Mouse (Mus musculus) limb, embryonic 10.5 days (tissue): ENCODE data around the gene Hist1h2bk. TPM values are rescaled to one million over a fixed set of nuclear protein-coding genes. Genes with fewer than 3 reads are reported as not detected.
"Not testable (repeated sequence)": the region's sequence is repeated elsewhere in the genome, so short reads cannot be mapped to it uniquely, and the experiment has no call there.

Experiments used
- DNase-seq: peaks from one replicate; pipeline ENCODE4 v3.0.0-alpha.2; 2017; ENCODE audit warnings: low spot score
- H3K27ac ChIP-seq: fragments of 300-500 bp; sonication (generic); 2 replicates; pipeline ENCODE4 v1.5.1; 2016; ENCODE audit warnings: mild to moderate bottlenecking
- H3K27me3 ChIP-seq: fragments of 300-500 bp; sonication (generic); 2 replicates; pipeline ENCODE4 v1.6.1; 2016; ENCODE audit warnings: low read depth, mild to moderate bottlenecking; ENCODE audit not compliant: poor library complexity, severe bottlenecking
- H3K36me3 ChIP-seq: fragments of 300-500 bp; sonication (generic); 2 replicates; pipeline ENCODE4 v1.6.1; 2016; ENCODE audit warnings: mild to moderate bottlenecking, moderate library complexity
- H3K4me1 ChIP-seq: fragments of 300-500 bp; sonication (generic); 2 replicates; pipeline ENCODE4 v1.6.1; 2016
- H3K4me3 ChIP-seq: fragments of 300-500 bp; sonication (generic); 2 replicates; pipeline ENCODE4 v1.5.1; 2016; ENCODE audit warnings: mild to moderate bottlenecking, moderate library complexity
- H3K9me3 ChIP-seq: fragments of 300-500 bp; sonication (generic); replicated peaks from 2 replicates; pipeline ENCODE4 v1.6.1; 2016; ENCODE audit warnings: mild to moderate bottlenecking
- WGBS: fragments of 180-500 bp; shearing (Covaris S2); methylation state at CpG from one replicate; pipeline ENCODE4 v1.1.7; 2016; 5-methylcytosine and 5-hydroxymethylcytosine counted together
- polyA plus RNA-seq: library from polyadenylated mRNA; unstranded; fragments of >200 nt; fragmentation: Nextera tagmentation; extraction: Ambion mirVana; gene quantifications from 2 replicates; pipeline ENCODE4 v1.2.1, GENCODE M21; 2016

Hist1h2bk gene
- 10.3 and 11.8 TPM in 2 replicates for polyA plus RNA-seq

DNA sequence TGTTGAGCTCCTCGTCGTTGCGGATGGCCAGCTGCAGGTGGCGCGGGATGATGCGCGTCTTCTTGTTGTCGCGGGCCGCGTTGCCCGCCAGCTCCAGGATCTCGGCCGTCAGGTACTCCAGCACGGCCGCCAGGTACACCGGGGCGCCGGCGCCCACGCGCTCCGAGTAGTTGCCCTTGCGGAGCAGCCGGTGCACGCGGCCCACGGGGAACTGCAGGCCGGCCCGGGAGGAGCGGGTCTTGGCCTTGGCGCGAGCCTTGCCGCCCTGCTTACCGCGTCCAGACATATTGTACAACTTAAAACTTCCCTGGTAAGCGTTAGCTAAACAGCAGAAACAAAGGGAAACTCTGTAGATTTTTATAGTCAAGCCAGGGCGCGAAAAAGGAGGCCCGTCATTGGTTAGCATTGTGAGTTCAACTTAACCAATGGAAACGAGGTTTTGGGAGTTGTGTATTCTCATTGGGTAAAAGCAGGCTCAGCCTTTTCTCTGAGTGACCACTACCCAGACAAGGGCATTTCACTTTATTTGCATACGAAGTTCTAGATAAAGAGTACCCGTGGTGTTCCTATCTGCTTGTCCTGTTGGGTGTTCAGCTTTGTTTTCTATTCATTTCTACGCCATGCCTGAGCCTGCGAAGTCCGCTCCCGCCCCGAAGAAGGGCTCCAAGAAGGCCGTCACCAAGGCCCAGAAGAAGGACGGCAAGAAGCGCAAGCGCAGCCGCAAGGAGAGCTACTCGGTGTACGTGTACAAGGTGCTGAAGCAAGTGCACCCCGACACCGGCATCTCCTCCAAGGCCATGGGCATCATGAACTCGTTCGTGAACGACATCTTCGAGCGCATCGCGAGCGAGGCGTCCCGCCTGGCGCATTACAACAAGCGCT, at the start of gene Hist1h2bk, which contains the start of gene Hist1h2ah:
Gene Hist1h2bk, plus strand, starts transcription at position 604 of the 882 bp plus-strand sequence.
Gene Hist1h2ah, minus strand, starts transcription at position 302 of the 882 bp plus-strand sequence.
- peaks cover 14% of the 10 kb centered on the region; the same call in 1 of the 2 replicates for H3K4me1 ChIP-seq
- WGBS: 0% methylated on average over 29 of the region's 69 CpGs
- peak within 1 kb of the TSS; percentile 55 for H3K4me3 ChIP-seq
- peak; percentile 81 for DNase-seq
- H3K27ac ChIP-seq: peak within 1 kb of the TSS; percentile 95
- not testable (repeated sequence) for H3K9me3 ChIP-seq, H3K27me3 ChIP-seq, H3K36me3 ChIP-seq

DNA sequence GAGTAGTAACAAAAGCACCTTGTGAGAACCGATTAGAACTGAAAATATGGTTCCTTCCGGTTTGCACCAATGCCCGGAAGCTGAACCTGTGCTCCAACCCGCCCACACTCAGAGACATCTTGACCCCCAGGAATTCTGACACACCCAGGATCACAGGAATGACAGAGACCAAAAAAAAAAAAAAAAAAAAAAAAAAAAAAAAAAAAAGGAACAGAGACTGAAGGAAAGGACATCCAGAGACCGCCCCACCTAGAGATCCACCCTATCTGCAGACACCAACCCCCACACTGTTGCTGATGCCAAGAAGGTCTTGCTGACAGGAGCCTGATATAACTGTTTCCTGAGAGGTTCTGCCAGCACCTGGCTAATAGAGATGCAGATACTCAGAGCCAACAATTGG, 43.1 kb upstream of the Hist1h2bk start:
- Histone ChIP-seq H3K27me3 (peaks cover 40% of the 10 kb centered on the region), H3K27ac (no peak overlapping the region), H3K9me3 (no peaks in the 10 kb centered on the region), H3K4me3 (no peak overlapping the region), H3K4me1 (peaks cover 23% of the 10 kb centered on the region), H3K36me3 (no peaks in the 10 kb centered on the region)
- no peak for DNase-seq
- 83% methylated on average over 5 of the region's 5 CpGs for WGBS

DNA sequence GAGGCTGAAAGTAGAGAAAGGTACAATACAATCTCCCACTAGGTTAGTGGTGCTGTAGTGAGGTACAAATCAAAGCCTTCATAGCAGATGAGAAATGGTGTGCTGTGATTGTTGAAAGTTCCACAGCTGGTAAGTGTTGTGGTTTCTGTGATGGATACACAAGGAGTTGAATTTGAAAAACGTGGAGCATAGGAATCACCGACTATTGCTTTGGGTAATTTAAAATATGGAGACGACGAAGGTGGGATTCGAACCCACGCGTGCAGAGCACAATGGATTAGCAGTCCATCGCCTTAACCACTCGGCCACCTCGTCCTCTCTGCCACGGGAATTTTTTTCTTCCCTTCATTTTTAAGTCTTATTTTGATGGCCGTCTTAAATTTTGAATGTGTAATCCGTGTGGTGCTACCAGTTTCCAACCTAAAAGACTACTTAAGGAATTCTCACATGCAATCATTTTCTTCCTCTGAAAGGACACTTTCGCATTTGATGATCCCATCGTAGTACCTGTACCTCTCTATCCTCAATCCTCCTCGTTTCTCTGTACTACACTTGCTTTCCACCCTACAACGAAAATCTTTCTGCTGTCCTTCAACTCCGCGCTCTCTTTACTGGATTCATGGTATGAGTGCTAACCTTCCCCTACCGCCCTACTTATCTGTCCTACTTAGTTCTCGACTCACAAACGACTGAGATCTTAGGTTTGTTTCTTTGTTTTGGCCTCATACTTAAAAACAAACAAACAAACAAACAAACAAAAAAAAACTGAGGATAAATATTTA, 41.5 kb upstream of the Hist1h2bk start:
- Histone ChIP-seq H3K4me1 (peaks cover 25% of the 10 kb centered on the region), H3K4me3 (peak overlapping the region; percentile 52), H3K9me3 (no peaks in the 10 kb centered on the region), H3K27ac (no peak overlapping the region), H3K36me3 (no peaks in the 10 kb centered on the region), H3K27me3 (peaks cover 47% of the 10 kb centered on the region)
- DNase-seq: peak; percentile 80
- under 1% methylated on average over 22 of the region's 22 CpGs for WGBS

DNA sequence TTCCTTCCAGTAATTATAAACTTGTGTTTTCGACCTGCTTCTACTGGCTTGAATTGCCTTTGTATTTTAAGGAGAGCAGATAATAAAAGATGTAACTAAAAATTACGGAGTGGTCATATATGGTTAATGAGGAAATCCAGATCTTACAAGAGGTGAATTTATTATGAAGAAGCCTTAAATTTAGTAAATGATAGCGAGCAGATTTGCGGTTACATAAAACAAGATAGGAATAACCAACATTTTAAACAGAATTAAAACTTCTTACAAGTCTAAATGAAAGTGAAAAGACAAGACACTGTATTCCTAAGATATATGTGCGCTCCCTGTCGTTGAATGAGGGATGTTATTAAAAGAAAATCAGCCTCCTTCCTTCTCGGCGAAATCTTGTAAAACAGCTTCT, 40.8 kb upstream of the Hist1h2bk start:
- DNase-seq: no peak
- 5% methylated on average over 8 of the region's 8 CpGs for WGBS

DNA sequence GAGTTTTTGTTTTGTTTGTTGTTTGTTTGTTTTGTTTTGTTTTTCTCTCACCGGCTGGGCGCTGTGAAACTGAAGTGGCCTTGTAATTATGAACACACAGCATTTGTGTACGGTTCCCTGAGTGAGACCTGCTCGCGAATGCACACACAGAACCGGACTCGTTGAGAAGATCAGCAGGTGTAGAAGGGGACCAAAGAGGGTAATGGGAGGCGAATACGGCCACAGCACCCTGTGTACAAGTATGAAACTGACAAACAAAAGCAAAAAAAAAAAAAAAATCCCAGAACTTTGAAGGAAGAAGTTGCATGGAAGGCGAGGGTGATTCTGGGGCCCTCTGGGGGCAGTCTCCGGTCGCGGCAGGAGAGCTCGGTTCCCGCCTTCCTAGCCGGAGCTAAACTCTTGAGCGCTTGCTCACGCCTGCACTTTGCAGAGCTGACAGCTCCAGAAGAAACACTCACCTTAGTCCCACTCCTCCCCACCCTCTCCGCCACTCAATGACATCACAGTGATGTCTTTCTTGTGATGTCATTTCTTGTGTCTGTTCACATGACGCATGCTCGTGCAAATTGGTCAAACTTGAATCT, 40.2 kb upstream of the Hist1h2bk start:
- Histone ChIP-seq H3K36me3 (no peaks in the 10 kb centered on the region), H3K4me1 (peaks cover 25% of the 10 kb centered on the region), H3K27me3 (peaks cover 59% of the 10 kb centered on the region), H3K9me3 (no peaks in the 10 kb centered on the region), H3K4me3 (peak overlapping the region; percentile 52), H3K27ac (no peak overlapping the region)
- WGBS: under 1% methylated on average over 21 of the region's 21 CpGs
- peak; percentile 67 for DNase-seq

More for the DNA sequence above, 40.8 kb upstream of the Hist1h2bk start:
- Histone ChIP-seq H3K36me3 (no peaks in the 10 kb centered on the region), H3K9me3 (no peaks in the 10 kb centered on the region), H3K27me3 (peaks cover 54% of the 10 kb centered on the region), H3K4me1 (peaks cover 25% of the 10 kb centered on the region), H3K4me3 (peak overlapping the region; percentile 52), H3K27ac (no peak overlapping the region)

DNA sequence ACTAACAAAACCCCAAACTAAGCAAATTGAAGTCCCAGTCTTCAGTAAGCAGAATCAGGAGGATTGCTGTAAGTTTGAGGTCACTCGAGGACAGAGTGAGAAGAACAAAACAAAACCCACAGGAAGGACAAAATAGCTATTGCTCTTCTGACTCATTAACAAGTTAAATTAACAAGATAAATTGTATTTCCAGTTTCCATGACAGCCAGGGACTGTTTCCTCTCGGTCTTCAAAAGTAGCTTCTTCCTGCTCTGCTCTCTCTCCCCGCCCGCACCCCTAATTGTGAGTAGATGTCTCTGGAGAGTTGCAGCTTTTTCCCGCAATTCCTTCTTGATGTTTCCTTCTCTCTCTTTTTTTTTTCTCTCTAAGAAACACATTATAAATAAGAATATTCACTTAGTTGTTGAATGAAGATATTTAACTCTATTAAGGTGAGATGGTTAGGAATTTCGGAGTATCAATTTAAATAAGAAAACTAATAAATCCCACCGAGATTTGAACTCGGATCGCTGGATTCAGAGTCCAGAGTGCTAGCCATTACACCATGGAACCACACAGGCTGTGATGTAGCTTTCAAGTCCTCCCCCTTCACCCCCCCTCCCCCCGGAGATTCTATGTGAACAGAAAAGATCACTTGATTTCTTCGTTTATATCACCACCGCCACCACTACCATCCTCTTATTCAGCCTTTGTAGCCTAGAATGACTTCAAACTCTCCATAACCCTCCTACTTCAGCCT, 39.4 kb upstream of the Hist1h2bk start:
- peak overlapping the region; percentile 52 for H3K4me3 ChIP-seq
- no peaks in the 10 kb centered on the region for H3K9me3 ChIP-seq
- peaks cover 68% of the 10 kb centered on the region for H3K27me3 ChIP-seq
- peak; percentile 72 for DNase-seq
- peaks cover 25% of the 10 kb centered on the region for H3K4me1 ChIP-seq
- no peak overlapping the region for H3K27ac ChIP-seq
- 2% methylated on average over 12 of the region's 12 CpGs for WGBS
- H3K36me3 ChIP-seq: no peaks in the 10 kb centered on the region

DNA sequence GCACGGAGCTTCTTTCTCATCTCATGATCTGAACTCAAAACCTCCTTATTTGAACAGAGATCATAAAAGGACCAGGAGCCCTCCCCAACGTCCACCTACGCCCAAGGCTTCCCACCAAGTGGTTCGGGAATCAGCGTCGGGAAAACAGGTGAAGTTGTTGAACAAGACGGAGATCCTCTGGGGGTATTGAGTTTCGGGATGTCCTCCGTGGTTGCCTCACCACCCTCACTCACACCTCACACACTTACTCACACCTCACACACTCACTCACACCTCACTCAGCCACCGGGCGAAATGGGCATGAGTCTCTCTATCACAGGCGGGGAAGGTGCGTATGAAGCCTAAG, 38.9 kb upstream of the Hist1h2bk start:
- H3K27ac ChIP-seq: no peak overlapping the region
- no peaks in the 10 kb centered on the region for H3K9me3 ChIP-seq
- no peak for DNase-seq
- under 1% methylated on average over 13 of the region's 13 CpGs for WGBS
- H3K27me3 ChIP-seq: peaks cover 73% of the 10 kb centered on the region
- peak overlapping the region; percentile 52 for H3K4me3 ChIP-seq
- H3K4me1 ChIP-seq: peaks cover 27% of the 10 kb centered on the region
- H3K36me3 ChIP-seq: no peaks in the 10 kb centered on the region

DNA sequence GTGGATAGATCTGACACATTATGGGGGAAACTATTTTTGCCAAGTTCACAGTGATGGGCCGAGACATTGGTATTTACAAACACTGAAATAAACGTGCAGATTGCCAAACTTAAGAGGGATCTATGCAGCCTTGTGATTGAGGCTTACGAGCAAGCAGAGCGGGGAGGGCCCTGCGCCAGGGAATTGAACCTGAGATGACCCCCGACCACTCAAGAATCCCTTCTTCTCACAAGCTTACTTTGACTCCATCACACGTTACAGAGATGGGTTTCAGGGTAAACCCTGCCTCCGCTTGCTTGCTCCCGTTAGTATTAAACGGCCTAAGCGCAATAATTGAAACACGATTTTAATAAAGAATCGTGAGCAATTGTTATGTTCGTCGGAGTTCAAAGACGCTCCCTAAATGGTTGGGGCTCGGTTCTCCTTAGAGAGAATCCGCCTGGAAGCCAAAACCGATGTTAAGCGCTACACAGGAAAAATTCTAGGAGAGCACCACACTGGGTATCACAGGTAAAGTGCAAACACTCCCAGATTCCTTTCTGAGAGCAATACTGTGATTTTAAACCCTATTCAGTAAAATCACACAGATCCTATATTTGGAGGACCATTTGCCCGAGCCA, 38.4 kb upstream of the Hist1h2bk start:
- Histone ChIP-seq H3K4me3 (peak overlapping the region; percentile 52), H3K36me3 (no peaks in the 10 kb centered on the region), H3K27ac (no peak overlapping the region), H3K4me1 (peaks cover 29% of the 10 kb centered on the region), H3K9me3 (no peaks in the 10 kb centered on the region), H3K27me3 (peaks cover 78% of the 10 kb centered on the region)
- under 1% methylated on average over 21 of the region's 21 CpGs for WGBS
- DNase-seq: no peak

DNA sequence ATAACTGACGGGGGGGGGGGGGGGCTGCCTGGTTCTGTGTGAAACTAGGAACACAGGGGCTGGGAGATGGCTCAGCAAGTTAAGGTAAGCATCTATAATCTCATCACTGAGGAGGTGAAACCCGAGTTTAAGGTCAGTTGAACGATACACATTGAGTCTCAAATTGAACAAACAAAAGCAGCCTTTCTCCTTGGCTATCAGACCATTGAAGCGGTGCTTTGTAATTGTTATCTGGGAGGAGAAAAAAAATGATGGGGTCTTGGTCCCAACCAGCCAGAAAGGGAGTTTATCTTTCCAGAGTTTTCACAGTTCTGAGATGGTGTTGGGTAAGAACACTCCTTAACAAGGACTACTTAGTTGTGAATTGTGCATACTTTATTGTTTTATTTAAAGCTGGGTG, 37.8 kb upstream of the Hist1h2bk start:
- Histone ChIP-seq H3K4me1 (peaks cover 29% of the 10 kb centered on the region), H3K36me3 (no peaks in the 10 kb centered on the region), H3K27ac (no peak overlapping the region), H3K4me3 (peak overlapping the region; percentile 52), H3K27me3 (peaks cover 82% of the 10 kb centered on the region), H3K9me3 (no peaks in the 10 kb centered on the region)
- no peak for DNase-seq
- 16% methylated on average over 4 of the region's 4 CpGs for WGBS

DNA sequence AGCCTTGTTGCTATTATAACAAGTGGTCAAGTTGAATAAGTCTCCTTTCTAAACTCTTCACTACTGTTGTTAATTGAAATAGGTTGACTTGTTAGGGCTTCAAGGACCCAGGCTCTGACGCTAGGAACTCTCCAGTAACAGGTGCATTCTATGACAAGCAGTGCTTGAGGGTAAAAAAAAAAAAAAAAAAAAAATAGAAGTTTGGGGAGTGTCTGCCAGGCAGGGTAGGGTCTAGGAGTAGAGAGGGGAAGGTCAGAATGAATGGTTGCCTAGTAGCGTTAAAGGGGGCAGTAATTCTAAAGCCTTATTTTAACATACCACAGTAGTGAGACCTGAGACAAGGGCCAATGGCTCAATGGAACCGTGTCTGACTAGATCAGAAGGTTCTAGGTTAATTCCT, 37.3 kb upstream of the Hist1h2bk start:
- Histone ChIP-seq H3K27ac (no peak overlapping the region), H3K9me3 (no peaks in the 10 kb centered on the region), H3K36me3 (no peaks in the 10 kb centered on the region), H3K4me3 (no peak overlapping the region), H3K27me3 (peaks cover 85% of the 10 kb centered on the region), H3K4me1 (peaks cover 29% of the 10 kb centered on the region)
- DNase-seq: no peak
- WGBS: 23% methylated on average over 3 of the region's 3 CpGs

DNA sequence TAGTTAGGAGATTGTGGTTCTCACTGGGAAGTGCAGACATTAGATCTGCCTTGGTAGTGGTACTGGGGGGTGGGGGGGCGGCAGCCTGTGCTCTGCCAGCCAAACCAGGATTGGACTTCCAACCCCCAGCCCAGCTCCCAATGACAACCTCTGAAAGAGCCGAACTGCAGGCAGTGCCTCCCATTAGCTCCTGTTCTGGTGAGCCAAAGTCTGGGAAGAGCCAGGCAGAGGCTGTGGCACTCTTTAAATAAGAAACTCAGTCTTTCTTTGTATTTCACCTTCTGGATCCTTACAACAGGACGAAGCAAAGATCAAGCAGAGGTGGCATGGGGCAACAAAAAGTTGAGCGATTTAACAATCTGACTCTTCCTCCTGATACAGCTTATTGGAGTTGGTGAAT, 36.5 kb upstream of the Hist1h2bk start:
- Histone ChIP-seq H3K27me3 (peaks cover 92% of the 10 kb centered on the region), H3K9me3 (no peaks in the 10 kb centered on the region), H3K4me3 (no peak overlapping the region), H3K4me1 (peaks cover 29% of the 10 kb centered on the region), H3K36me3 (no peaks in the 10 kb centered on the region), H3K27ac (no peak overlapping the region)
- DNase-seq: no peak
- WGBS: 40% methylated on average over 4 of the region's 4 CpGs

DNA sequence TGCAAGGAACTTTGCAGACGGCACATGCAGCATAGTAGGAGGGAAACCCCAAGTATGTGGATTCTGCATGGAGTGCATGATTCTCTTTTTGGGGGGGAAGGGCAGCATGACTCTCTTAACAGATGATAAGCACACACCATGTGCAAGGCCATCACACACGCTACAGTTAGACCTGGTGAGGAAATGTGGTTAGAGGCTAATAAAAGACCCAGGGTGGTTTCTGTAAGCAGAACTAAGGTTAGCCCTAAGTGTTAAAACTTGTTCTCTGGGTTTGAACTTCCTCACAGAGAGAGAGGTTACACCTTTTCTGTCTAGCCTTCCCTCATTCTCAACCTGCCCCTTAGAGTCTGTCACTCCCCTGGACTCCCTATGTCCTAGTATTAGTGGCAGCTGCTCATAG, 34.3 kb upstream of the Hist1h2bk start:
- no peak for DNase-seq
- H3K27me3 ChIP-seq: peaks cover 100% of the 10 kb centered on the region
- WGBS: 54% methylated on average over 2 of the region's 2 CpGs
- H3K9me3 ChIP-seq: no peaks in the 10 kb centered on the region
- no peaks in the 10 kb centered on the region for H3K36me3 ChIP-seq
- H3K4me3 ChIP-seq: no peak overlapping the region
- H3K27ac ChIP-seq: no peak overlapping the region
- H3K4me1 ChIP-seq: peaks cover 27% of the 10 kb centered on the region
